Mouse (Mus musculus): Measurements from ENCODE around the gene Erc1. TPM values are rescaled to one million over a fixed set of nuclear protein-coding genes. Genes with fewer than 3 reads are reported as not detected.

The Erc1 gene
- total RNA-seq, 2 experiments from 2014 or later = 47.4 to 49.2 TPM

DNA sequence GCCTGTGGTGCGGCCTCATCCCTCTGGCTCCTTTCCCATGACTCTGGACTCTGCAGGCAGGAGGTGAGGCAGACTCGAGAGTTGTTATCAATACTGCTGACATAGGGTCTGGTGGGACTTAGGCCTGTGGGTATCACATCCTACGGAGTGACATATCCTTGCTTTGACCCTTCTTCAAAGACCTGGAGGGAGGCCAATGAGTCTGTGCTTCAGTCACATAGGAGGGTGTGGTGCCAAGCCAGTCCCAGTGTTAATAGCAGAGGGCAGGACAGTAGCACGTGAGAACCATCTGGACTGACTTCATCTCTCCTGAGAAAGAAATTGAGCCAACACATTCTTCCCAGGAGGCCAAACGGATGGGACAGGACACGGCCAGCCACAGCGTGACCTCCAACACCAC lies 275.7 kb downstream of the Erc1 start:
- TF ChIP-seq CTCF (IDR thresholded peaks at IDR 0.05) = no peak
- intact Hi-C loops (cut with DNase I) = no loop called here
- DNase-seq (ENCODE audit: extremely low spot score in 1 of 2, low spot score in 2 of 2) = no peak
- H3K27ac ChIP-seq = no peak overlapping the region
- H3K4me3 ChIP-seq = no peak overlapping the region

DNA sequence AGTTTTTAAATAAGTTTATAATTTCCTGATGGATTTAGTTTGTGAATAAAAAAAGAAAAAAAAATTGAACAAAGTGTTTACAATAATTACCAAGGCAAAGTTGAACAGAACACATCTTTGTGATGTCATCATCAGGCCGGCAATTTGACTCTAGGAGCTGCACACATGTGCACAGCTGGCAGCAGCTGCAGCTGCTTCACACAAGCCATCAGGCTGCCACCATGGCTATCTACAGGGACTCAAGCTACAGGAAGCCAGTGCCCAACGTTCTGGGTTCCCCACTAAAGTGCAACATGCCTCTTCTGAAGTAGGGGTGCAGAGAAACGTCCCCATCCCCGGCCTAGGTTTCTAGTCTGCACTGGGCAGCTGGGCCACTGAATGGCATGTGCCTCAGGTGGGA lies 277.2 kb downstream of the Erc1 start:
- no peak overlapping the region for H3K27ac ChIP-seq
- DNase-seq (ENCODE audit: extremely low spot score in 1 of 2, low spot score in 2 of 2) = no peak
- no peak for TF ChIP-seq CTCF (IDR thresholded peaks at IDR 0.05)
- intact Hi-C loops (cut with DNase I) = no loop called here
- no peak overlapping the region for H3K4me3 ChIP-seq

DNA sequence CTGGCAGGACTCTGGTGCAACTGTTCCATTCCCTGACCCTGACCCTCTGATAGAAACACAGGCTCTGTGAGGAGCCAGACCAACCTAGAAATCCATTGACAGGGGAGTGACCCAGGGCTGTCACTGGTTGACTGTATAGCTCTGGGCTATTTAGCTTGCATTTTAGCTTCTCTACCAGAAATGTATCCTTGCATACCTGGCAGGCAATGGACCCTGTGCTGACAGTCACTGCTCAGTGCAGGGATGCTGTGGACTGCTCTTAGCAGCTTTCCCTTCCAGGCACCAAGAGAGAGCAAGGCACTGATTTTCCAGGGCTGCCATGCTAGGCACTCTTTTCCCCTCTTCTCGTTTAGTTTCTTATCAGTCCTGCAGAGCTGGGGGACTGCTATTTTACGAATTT lies 279.6 kb downstream of the Erc1 start:
- no peak for TF ChIP-seq CTCF (IDR thresholded peaks at IDR 0.05)
- intact Hi-C loops (cut with DNase I) = no loop called here
- H3K4me3 ChIP-seq = no peak overlapping the region
- no peak overlapping the region for H3K27ac ChIP-seq
- DNase-seq (ENCODE audit: extremely low spot score in 1 of 2, low spot score in 2 of 2) = no peak

DNA sequence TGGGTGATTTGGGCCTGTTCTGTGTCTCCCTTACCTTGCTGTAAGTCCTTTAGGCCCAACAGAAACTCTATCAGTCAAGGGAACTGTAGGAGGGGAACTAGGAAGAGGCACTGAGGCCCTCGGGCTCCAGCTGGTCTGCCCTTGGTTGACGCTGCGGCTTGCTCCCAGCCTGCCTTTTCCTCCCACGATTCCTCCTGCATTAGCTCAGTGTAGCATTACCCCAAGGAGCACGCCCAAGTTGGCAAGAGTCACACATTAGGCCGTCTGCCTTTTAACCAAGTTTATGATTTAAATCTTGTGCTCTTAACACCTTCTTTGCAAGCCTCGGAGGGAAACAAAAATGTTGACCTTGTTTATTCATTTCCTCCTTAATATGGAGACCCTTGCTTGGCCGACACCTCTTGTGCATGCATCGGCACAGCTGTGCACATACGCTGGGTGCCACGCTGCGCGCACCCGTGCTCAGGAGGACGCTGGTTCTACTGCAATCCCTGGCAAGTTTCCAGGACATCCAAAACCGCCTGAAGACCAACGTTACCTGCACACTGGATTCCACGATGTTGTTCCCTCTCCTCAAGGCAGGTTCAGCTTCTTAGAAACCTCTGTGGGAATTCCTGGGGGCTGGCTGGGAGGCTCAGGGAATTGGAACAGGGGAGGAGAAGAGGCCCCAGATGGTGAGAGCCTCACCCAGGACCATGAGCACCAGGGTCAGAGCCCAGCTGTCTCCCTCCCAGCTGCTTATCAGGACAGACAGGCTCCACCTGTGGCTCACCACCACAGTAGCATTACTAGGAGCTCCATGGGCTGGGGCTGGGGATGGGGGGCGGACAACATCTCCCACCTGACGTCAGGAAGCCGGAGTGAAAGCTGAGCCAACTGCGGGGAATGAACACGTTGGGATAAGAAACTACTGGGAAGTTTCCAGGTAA lies 282.3 kb downstream of the Erc1 start:
- no peak for TF ChIP-seq CTCF (IDR thresholded peaks at IDR 0.05)
- intact Hi-C loops (cut with DNase I) = no loop called here
- no peak overlapping the region for H3K4me3 ChIP-seq

DNA sequence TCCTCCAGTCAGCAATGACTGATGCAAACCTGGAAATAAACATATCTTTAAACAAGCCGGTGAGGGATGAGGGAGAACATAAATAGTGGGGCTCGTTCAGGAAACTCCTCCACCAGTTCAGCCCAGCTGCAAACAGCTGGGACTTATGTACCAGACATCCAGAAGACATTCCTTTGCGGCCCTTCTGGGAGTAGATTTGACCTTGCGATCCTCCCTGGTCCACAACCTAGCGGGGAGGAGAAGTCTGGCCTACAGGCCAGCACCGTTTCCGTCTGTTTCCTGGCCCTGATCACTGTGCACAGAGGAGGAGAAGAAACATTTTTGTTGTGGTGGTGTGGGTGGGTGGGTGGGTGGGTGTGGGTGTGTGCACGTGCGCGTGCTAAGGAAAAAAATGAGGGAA lies 285.4 kb downstream of the Erc1 start:
- no peak overlapping the region for H3K27ac ChIP-seq
- DNase-seq (ENCODE audit: extremely low spot score in 1 of 2, low spot score in 2 of 2) = no peak
- TF ChIP-seq CTCF (IDR thresholded peaks at IDR 0.05) = no peak
- no peak overlapping the region for H3K4me3 ChIP-seq
- intact Hi-C loops (cut with DNase I) = no loop called here

More for the DNA sequence above, 282.3 kb downstream of the Erc1 start:
- no peak for DNase-seq (ENCODE audit: extremely low spot score in 1 of 2, low spot score in 2 of 2)
- H3K27ac ChIP-seq = no peak overlapping the region

DNA sequence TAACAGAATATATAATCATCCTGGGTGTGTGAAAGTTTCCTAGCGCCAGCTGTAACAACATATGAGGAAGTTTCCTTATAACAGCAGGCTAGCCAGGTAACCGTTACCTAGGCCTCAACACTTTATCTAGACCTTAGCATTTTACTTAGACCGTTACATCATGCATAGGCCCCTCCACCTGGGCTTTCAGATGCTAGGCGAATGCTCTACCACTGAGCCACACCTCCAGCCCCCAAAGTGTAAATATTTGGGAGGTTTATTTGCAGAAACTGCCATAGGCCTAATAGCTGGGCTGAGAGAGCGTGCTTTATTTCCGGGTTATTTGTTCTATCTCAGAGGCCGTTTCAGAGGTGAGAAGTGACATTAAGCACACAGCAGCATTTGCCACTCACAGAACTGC lies 289.1 kb downstream of the Erc1 start:
- intact Hi-C loops (cut with DNase I) = no loop called here
- no peak for TF ChIP-seq CTCF (IDR thresholded peaks at IDR 0.05)

DNA sequence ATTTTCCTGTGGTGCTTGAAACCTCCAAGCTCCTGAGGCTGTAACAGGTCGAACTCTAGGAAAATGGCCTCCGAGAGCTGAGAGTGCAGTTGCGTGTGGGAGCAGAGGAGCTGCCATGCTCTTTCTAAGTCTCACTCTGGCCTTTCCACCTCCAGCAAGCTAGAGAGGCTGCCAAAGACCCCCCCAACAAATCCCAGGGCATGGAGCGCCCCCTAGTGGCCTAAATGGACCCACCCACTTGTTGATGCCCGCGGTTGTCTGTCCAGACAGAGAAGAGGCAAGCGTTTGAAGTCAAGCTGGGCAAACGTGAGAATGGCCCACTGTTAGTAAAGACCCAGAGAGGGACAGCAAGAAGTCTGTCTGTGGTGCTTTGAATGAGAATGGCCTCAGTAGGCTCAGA lies 293.5 kb downstream of the Erc1 start:
- intact Hi-C loops (cut with DNase I) = no loop called here
- peak; percentile 24 for TF ChIP-seq CTCF (IDR thresholded peaks at IDR 0.05)
- no peak for DNase-seq (ENCODE audit: extremely low spot score in 1 of 2, low spot score in 2 of 2)
- H3K4me3 ChIP-seq = no peak overlapping the region
- H3K27ac ChIP-seq = no peak overlapping the region

More for the DNA sequence above, 289.1 kb downstream of the Erc1 start:
- DNase-seq (ENCODE audit: extremely low spot score in 1 of 2, low spot score in 2 of 2) = no peak
- H3K27ac ChIP-seq = no peak overlapping the region
- no peak overlapping the region for H3K4me3 ChIP-seq

DNA sequence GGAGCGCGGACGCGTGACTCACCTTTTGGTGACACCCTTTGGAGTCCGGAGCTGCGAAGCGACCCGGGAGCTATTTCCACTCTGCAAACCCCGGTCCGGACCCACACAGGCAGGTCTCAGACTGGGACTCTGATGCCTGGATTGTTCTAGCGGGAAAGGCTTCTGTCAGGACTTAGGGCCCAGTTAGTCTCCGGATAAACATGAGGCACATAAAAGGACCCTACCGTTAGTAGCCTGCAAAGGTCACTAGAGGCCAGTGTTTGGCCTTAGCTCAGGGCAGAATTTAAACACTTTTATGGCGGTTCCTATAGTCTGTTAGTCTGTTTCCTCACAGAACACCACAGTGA lies 303.5 kb downstream of the Erc1 start:
- intact Hi-C loops (cut with DNase I) = no loop called here
- TF ChIP-seq CTCF (IDR thresholded peaks at IDR 0.05) = no peak
- Histone ChIP-seq H3K4me3 (peak overlapping the region; percentile 58), H3K27ac (no peak overlapping the region)
- no peak for DNase-seq (ENCODE audit: extremely low spot score in 1 of 2, low spot score in 2 of 2)

DNA sequence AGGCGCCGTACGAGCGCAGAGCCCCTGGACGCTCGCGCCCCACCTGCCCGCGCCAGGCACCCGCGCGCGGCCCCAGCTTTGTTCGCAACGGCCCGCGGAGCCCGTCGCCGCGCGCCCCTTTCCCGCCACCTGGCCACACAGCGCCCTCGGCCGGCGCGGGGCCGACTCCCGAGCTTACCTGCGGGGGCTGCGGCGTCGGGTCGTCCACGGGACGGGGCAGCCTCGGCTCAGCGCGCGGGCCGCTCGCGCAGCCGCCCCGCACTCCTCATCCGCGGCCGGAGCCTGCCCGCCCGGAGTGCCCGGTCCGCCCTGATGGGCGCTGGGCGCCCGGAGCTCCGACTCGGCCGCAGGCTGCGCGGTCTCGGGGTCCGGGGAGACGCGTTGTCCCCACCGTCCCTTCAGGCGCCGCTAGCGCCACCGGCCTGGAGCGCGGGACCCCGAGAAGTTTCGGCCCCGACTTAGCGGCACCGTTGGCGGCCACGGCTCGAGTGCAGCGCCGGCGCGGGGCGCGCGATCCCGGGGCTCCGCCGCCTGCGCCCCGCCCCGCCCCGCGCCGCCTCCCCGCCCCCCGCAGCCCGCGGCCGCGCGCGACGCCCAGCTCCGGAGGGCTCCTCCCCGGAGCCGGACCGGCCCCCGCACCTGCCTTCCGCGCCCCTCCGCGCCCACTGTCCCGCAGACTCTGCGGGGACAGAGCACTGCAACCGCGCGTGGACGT lies 304.0 kb downstream of the Erc1 start, which contains the start of gene Wnt5b:
Wnt5b (minus strand) TSS at position 545 of the 715 bp plus-strand sequence.
- peak within 1 kb of the TSS; percentile 58 for H3K4me3 ChIP-seq
- intact Hi-C loops (cut with DNase I) = no loop called here
- no peak for DNase-seq (ENCODE audit: extremely low spot score in 1 of 2, low spot score in 2 of 2)
- TF ChIP-seq CTCF (IDR thresholded peaks at IDR 0.05) = no peak
- H3K27ac ChIP-seq = no peak within 1 kb of the TSS

DNA sequence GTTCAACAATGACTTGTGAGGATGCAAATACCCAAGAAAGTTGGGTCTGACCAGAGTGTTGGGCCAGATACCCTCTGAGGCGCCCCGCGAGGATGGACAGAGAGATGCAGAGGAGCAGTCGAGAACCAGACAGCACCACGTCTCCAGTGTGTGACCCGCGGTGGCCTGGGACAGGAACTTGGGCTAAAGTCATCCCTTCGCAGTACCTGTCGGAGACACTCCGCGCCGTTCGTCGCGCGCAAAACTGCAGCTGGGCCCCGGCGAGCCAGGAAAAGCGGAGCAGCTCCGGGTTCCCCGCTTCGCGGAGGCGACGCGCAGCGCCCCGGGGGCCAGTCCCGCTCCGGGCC lies 304.5 kb downstream of the Erc1 start:
- DNase-seq (ENCODE audit: extremely low spot score in 1 of 2, low spot score in 2 of 2) = no peak
- TF ChIP-seq CTCF (IDR thresholded peaks at IDR 0.05) = no peak
- intact Hi-C loops (cut with DNase I) = no loop called here
- peak overlapping the region; percentile 58 for H3K4me3 ChIP-seq
- H3K27ac ChIP-seq = no peak overlapping the region

DNA sequence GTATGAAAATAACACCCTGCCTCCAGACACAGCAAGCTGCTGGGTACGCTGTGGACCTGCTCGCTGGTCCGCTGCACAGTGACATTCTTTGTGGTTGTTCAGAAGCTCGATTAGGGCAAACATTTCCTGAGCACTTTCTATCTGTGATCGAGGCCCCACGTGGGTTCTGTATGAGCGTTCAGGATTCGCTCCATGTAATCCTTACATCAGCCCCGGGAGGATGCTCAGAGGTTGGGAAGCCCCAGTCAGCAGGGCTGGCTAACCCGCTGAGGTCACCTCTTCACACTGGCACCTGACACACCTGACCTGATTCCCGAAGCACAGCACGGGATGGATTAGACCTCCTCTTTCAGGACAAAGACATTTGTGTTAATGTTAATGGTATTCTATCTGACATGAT lies 312.1 kb downstream of the Erc1 start:
- Histone ChIP-seq H3K4me3 (no peak overlapping the region), H3K27ac (no peak overlapping the region)
- TF ChIP-seq CTCF (IDR thresholded peaks at IDR 0.05) = no peak
- DNase-seq (ENCODE audit: extremely low spot score in 1 of 2, low spot score in 2 of 2) = no peak
- intact Hi-C loops (cut with DNase I) = no loop called here

DNA sequence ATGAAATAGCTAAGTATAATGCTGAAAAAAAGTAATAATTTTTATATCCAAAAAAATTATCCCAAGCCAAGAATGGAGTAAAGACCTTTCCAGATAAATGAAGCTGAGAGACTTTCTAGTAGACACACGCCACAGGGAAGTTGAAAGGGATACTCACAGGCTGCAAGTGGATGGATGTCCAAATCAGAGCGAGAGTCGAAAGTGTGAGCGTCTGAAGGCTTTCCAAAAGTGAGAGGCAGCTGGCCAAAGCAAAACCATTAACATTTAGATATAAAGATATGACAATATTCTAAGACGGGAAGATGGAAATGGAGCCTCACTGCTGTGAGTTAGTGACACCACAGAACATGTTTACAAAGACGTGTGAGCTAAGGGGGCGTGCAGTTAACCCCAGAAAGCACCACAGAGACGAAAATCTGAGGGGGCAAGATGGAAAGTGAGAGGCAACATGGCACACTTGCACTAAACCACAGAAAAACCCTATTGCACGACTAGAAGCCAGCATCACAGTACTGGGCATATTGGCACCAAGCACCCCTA lies 314.7 kb downstream of the Erc1 start:
- no peak for DNase-seq (ENCODE audit: extremely low spot score in 1 of 2, low spot score in 2 of 2)
- H3K4me3 ChIP-seq = no peak overlapping the region
- intact Hi-C loops (cut with DNase I) = no loop called here
- TF ChIP-seq CTCF (IDR thresholded peaks at IDR 0.05) = no peak
- no peak overlapping the region for H3K27ac ChIP-seq

Measured in left cerebral cortex, adult 2 months (tissue).